Mouse (Mus musculus) forebrain, embryonic 13.5 days (tissue): Measurements from ENCODE around the gene Fstl5. TPM values are rescaled to one million over a fixed set of nuclear protein-coding genes. Genes with fewer than 3 reads are reported as not detected.

ENCODE experiments used
- ATAC-seq: fragments of 200-750 bp; cut with Nextera tagmentation; 2 replicates; pipeline ENCODE4 v1.8.0; 2017
- H3K27ac ChIP-seq: fragments of 300-500 bp; sonication (generic); 2 replicates; pipeline ENCODE4 v1.5.1; 2015; ENCODE audit warnings: inconsistent platforms, mild to moderate bottlenecking, moderate library complexity
- H3K27me3 ChIP-seq: fragments of 300-500 bp; sonication (generic); 2 replicates; pipeline ENCODE4 v1.6.1; 2015; ENCODE audit warnings: mild to moderate bottlenecking, inconsistent platforms
- H3K36me3 ChIP-seq: fragments of 300-500 bp; sonication (generic); 2 replicates; pipeline ENCODE4 v1.6.1; 2015; ENCODE audit warnings: mild to moderate bottlenecking, inconsistent platforms; ENCODE audit not compliant: poor library complexity, severe bottlenecking
- H3K4me1 ChIP-seq: fragments of 300-500 bp; sonication (generic); 2 replicates; pipeline ENCODE4 v1.6.1; 2015; ENCODE audit warnings: inconsistent platforms
- H3K4me2 ChIP-seq: fragments of 300-500 bp; sonication (generic); 2 replicates; pipeline ENCODE4 v1.6.1; 2015; ENCODE audit warnings: inconsistent platforms, mild to moderate bottlenecking, moderate library complexity
- H3K4me3 ChIP-seq: fragments of 300-500 bp; sonication (generic); 2 replicates; pipeline ENCODE4 v1.5.1; 2015; ENCODE audit warnings: mild to moderate bottlenecking, inconsistent platforms
- H3K9ac ChIP-seq: fragments of 300-500 bp; sonication (generic); 2 replicates; pipeline ENCODE4 v1.6.1; 2015; ENCODE audit warnings: mild to moderate bottlenecking, inconsistent platforms
- H3K9me3 ChIP-seq: fragments of 300-500 bp; sonication (generic); replicated peaks from 2 replicates; pipeline ENCODE4 v1.6.1; 2016; ENCODE audit warnings: inconsistent platforms
- WGBS: fragments of 180-500 bp; shearing (Covaris S2); methylation state at CpG from one replicate; pipeline ENCODE4 v1.1.7; 2015; 5-methylcytosine and 5-hydroxymethylcytosine counted together
- polyA plus RNA-seq: library from polyadenylated mRNA; unstranded; fragments of >200 nt; fragmentation: Nextera tagmentation; extraction: Ambion mirVana; gene quantifications from 2 replicates; pipeline ENCODE4 v1.2.1, GENCODE M21; 2015

Gene Fstl5
- polyA plus RNA-seq, 1 experiment from 2014 or later, result 25.6 TPM

DNA sequence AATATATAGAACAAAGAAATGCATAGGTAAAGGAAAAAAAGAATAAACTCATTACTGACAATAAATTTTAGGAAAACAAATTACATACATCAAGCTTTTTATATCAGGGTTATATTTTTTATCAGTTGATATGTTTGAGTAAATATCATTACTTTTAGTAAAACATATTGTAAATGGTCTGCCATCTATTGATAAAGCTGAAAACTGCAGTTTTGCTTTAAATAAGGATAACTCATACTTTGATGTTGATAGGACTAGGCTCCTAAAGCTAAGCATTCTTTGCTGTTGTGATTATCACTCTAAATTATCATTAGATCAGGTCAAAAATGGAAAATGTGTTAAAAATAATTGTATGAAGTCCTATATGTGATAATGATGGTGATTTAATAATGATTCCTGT, 493.3 kb downstream of the Fstl5 start:
- no peak overlapping the region for H3K27ac ChIP-seq
- H3K4me3 ChIP-seq, result no peak overlapping the region
- H3K9me3 ChIP-seq, result no peaks in the 10 kb centered on the region
- no peak overlapping the region for H3K4me2 ChIP-seq
- H3K9ac ChIP-seq, result no peak overlapping the region
- H3K4me1 ChIP-seq, result no peaks in the 10 kb centered on the region
- H3K36me3 ChIP-seq, result no peaks in the 10 kb centered on the region
- H3K27me3 ChIP-seq, result no peaks in the 10 kb centered on the region
- no peak for ATAC-seq

DNA sequence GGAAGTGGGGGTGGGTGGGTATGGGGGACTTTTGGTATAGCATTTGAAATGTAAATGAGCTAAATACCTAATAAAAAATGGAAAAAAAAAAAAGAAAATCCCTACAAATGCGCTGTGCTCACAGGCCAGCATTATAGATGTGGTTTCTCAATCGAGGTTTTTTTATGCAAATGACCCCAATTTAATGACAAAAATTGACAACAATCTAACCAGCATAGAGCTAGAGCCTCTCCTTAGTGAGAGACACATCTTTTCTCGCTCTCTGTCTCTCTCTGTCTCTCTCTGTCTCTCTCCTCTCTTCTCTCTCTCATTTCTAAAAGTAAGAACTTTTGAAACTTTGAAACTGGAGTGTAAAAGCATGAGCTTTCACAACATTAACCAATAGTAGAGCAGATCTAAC, 498.4 kb downstream of the Fstl5 start:
- Histone ChIP-seq H3K4me2 (no peak overlapping the region), H3K9ac (no peak overlapping the region), H3K4me1 (no peaks in the 10 kb centered on the region), H3K27ac (no peak overlapping the region), H3K4me3 (no peak overlapping the region), H3K36me3 (no peaks in the 10 kb centered on the region), H3K27me3 (no peaks in the 10 kb centered on the region), H3K9me3 (no peaks in the 10 kb centered on the region)
- 52% methylated on average over 3 of the region's 3 CpGs for WGBS
- no peak; the same call in 1 of the 2 replicates for ATAC-seq

DNA sequence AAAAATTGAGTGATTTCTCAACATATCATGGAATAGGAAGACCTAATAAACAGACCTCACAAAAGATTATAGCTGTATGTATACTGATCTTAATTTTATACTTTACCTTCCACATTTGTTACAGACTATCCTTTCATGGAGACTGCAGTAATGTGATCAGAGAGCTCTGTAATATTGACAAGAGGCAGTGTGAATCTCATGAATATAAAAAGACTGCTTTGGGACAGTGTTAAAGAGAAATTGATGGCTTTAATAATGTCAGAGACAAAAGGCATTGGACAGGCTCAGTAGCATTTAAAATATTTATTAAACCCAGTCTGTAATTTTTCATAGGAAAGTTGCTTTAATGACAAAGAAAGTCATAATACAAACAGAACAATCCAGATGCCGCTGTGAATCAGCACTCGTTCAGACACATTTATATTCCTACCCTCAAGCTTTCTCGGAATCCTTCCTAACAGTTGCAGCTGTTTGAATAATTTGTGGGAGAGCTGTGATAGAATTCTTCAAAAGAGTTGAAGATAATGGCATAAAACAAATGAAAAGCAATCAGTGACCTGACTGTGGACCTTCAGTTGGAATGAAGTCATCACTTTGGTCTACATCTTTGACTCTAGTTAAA, 499.0 kb downstream of the Fstl5 start:
- 0 out of 2 replicates have a peak, but pooled peaks have one; percentile 27 for ATAC-seq
- Histone ChIP-seq H3K4me3 (no peak overlapping the region), H3K9ac (no peak overlapping the region), H3K27ac (no peak overlapping the region), H3K27me3 (no peaks in the 10 kb centered on the region), H3K4me2 (no peak overlapping the region), H3K36me3 (no peaks in the 10 kb centered on the region), H3K4me1 (no peaks in the 10 kb centered on the region), H3K9me3 (no peaks in the 10 kb centered on the region)
- 45% methylated on average over 3 of the region's 3 CpGs for WGBS

DNA sequence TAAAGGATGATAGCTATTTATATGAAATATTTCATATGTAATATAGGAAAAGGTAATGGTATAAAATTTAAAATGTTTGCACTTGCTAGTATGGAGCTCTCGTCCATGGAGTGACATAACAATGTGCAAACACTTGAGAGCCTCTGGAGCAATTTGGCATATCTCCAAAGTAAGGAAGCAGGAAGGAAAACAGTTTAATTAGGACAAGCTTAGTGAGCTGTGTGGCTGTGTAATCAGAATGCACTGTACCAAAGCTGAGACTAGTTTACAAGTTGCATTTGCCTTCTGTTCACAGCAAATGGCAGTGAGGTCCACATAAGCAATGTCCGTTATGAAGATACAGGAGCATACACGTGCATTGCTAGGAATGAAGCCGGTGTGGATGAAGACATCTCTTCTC, 519.1 kb downstream of the Fstl5 start:
- 46% methylated on average over 4 of the region's 4 CpGs for WGBS

DNA sequence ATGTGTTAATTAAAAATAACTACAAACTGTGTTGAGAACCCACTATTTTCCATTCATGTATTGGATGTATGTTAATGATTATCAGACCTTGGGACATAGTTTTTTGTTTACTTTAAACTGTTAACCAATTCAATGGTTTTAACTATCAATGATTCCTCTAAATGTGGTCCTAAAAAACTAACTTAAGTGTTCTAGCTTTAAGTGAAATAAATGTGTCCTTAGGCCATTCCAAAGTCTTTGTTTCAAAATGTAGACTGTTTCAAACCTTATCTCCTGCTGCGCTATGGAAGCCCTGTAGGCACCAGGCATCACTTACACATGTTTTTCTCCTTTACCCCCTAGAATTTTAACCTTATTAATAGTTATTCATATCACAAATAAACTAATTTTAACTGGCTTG, 546.0 kb downstream of the Fstl5 start:
- Histone ChIP-seq H3K4me1 (no peaks in the 10 kb centered on the region), H3K4me3 (no peak overlapping the region), H3K9ac (no peak overlapping the region), H3K27ac (no peak overlapping the region), H3K27me3 (no peaks in the 10 kb centered on the region), H3K4me2 (no peak overlapping the region), H3K9me3 (no peaks in the 10 kb centered on the region), H3K36me3 (no peaks in the 10 kb centered on the region)
- 92% methylated on average over 1 of the region's 1 CpGs for WGBS
- no peak for ATAC-seq

More for the DNA sequence above, 519.1 kb downstream of the Fstl5 start:
- Histone ChIP-seq H3K9me3 (no peaks in the 10 kb centered on the region), H3K36me3 (no peaks in the 10 kb centered on the region), H3K4me1 (peaks cover 7% of the 10 kb centered on the region), H3K4me3 (no peak overlapping the region), H3K4me2 (no peak overlapping the region), H3K27me3 (no peaks in the 10 kb centered on the region), H3K9ac (no peak overlapping the region), H3K27ac (no peak overlapping the region)
- ATAC-seq, result peak; percentile 82

DNA sequence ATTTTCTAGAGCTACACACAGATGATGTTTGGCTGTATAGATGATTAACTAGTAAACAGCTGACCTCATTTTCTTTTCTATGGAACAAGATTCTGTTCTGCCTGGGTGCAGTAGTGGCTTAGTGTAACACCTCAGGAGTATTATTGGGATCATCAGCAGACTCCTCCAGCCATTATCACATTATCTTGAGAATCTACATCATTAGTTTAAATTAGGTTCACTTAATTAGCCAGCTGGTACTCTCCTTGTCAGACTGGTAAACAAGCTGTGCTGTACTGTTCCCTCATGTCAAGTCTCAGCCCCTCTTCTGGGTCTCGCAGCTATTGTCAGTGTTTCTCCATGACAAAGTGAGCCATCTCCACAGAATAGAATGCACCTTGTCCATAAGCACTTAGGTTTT, 580.2 kb downstream of the Fstl5 start:
- no peak overlapping the region for H3K4me2 ChIP-seq
- H3K4me3 ChIP-seq, result no peak overlapping the region
- no peaks in the 10 kb centered on the region for H3K9me3 ChIP-seq
- WGBS, result 55% methylated on average over 1 of the region's 1 CpGs
- H3K36me3 ChIP-seq, result no peaks in the 10 kb centered on the region
- peak; percentile 89 for ATAC-seq
- no peaks in the 10 kb centered on the region for H3K27me3 ChIP-seq
- H3K9ac ChIP-seq, result no peak overlapping the region
- H3K27ac ChIP-seq, result no peak overlapping the region
- no peaks in the 10 kb centered on the region for H3K4me1 ChIP-seq

DNA sequence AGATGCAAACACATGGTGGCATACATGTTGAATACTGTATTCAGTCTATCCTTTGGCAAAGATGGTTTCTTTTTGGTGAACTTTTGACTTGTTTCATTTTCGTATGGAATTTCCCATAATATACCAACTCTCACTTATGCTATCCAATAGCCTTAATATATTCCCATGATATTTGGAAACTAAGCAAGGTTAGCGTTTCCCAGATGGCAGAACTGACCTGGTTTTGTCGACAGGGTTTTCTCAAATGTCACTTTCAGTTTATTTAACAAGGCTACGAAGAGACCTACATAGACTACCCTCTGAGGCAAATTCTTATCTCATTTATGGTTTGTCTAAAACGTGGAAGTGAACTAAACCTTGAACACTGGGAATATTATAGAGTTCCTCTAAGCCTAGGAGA, 596.8 kb downstream of the Fstl5 start:
- 77% methylated on average over 5 of the region's 5 CpGs for WGBS

DNA sequence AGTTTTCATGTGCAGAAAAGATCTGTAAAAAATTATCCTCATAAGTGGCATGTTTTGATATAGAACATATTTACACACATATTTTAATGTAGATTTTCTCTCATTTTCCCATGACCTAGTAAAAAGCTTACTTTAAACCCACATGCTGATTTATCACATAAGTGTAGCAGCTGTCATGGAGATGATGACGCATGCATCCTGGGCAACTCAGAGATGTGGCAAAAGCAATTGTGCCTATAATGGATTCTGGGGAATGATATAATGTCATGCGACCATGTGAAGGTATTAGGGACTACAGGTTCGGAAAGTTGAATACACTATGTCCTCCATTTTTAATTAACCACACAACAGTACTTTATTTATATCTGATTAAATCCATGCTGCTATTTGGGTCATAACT, 601.9 kb downstream of the Fstl5 start:
- Histone ChIP-seq H3K9ac (no peak overlapping the region), H3K36me3 (no peaks in the 10 kb centered on the region), H3K27ac (no peak overlapping the region), H3K4me3 (no peak overlapping the region), H3K9me3 (no peaks in the 10 kb centered on the region), H3K4me2 (no peak overlapping the region), H3K4me1 (no peaks in the 10 kb centered on the region), H3K27me3 (no peaks in the 10 kb centered on the region)
- no peak for ATAC-seq
- WGBS, result 83% methylated on average over 3 of the region's 3 CpGs

More for the DNA sequence above, 596.8 kb downstream of the Fstl5 start:
- H3K9ac ChIP-seq, result no peak overlapping the region
- no peak overlapping the region for H3K4me2 ChIP-seq
- ATAC-seq, result no peak
- H3K9me3 ChIP-seq, result no peaks in the 10 kb centered on the region
- H3K27ac ChIP-seq, result no peak overlapping the region
- H3K27me3 ChIP-seq, result no peaks in the 10 kb centered on the region
- no peaks in the 10 kb centered on the region for H3K4me1 ChIP-seq
- no peak overlapping the region for H3K4me3 ChIP-seq
- no peaks in the 10 kb centered on the region for H3K36me3 ChIP-seq

DNA sequence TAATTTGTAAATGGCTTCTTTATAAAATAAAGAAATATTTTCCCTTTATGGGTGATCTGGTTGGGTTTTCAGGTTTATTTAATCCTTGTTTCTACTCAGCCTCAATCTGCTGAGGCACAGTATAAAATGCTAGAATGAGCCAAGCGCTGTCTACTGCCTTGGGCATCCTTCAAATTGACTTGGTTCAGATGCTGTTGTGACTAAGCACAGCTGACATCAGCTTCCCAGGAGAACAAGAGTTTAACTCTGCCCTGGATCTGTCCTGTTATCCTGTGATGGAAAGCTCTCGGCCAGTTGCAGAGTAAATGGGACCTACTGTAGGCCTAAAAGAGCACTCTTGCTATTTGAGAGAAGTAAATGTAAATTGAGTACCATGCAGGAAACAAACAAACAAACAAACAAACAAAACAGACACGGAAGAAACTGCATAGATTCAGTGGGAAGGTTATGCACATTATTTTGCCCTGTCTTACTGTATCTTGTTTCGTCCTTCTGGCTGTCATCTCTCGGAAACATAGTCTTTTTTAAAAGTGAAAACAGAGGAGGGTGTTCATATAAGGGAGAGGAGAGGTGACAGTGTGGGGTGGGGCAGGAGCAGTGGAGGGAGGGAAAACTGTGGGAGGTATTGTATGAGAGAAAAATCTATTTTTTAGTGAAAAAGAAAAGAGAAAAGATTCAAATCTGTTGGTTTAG, 605.9 kb downstream of the Fstl5 start:
- Histone ChIP-seq H3K4me3 (no peak overlapping the region), H3K4me1 (no peaks in the 10 kb centered on the region), H3K9ac (no peak overlapping the region), H3K27ac (no peak overlapping the region), H3K36me3 (no peaks in the 10 kb centered on the region), H3K9me3 (no peaks in the 10 kb centered on the region), H3K27me3 (no peaks in the 10 kb centered on the region), H3K4me2 (no peak overlapping the region)
- 82% methylated on average over 5 of the region's 5 CpGs for WGBS
- peak; percentile 66; the same call in 1 of the 2 replicates for ATAC-seq

DNA sequence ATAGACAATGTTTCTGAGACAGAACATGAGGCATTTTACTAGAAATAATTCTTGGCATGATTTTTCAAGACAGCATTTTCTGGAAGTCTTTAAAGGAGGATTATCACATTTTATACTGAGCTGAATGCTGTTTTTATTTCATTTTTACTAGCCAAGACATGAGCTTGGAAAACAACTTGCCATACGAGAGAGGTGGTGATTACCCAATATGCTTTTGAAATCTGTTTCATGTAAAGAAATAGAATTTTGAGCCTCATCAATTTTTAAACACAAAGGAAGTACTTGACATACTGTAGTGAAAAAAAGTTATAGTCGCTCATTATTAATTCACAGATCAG, 606.4 kb downstream of the Fstl5 start:
- ATAC-seq, result no peak

DNA sequence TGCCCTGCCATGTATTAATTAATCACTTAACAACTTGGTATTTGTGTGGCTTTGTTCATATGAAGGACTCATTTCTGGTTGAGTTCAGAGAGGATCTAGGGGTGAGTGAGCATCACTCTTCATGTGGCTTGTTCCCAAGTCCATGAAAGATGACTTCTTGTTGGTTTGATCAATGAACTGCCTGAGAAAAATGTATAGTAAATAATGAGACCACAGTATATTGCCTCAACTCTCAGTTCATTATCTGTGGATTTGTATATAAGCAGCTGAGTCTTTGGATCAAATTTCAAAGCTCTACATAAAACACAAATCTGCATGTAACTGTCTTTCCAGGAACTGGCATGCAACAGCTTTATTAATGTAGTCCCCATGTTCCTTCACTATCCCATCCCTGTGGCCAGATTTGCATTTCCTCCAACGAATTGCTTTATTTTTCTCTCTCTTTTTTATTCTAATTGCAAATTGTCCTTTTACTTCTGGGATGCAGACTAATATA, 623.1 kb downstream of the Fstl5 start:
- H3K4me3 ChIP-seq, result no peak overlapping the region
- H3K4me2 ChIP-seq, result no peak overlapping the region
- H3K27me3 ChIP-seq, result no peaks in the 10 kb centered on the region
- 67% methylated on average over 1 of the region's 1 CpGs for WGBS
- H3K9me3 ChIP-seq, result no peaks in the 10 kb centered on the region
- H3K9ac ChIP-seq, result no peak overlapping the region
- ATAC-seq, result no peak
- H3K36me3 ChIP-seq, result no peaks in the 10 kb centered on the region
- H3K27ac ChIP-seq, result no peak overlapping the region
- H3K4me1 ChIP-seq, result no peaks in the 10 kb centered on the region

More for the DNA sequence above, 606.4 kb downstream of the Fstl5 start:
- Histone ChIP-seq H3K4me2 (no peak overlapping the region), H3K27me3 (no peaks in the 10 kb centered on the region), H3K9me3 (no peaks in the 10 kb centered on the region), H3K27ac (no peak overlapping the region), H3K9ac (no peak overlapping the region), H3K36me3 (no peaks in the 10 kb centered on the region), H3K4me1 (no peaks in the 10 kb centered on the region), H3K4me3 (no peak overlapping the region)
- 87% methylated on average over 2 of the region's 2 CpGs for WGBS

DNA sequence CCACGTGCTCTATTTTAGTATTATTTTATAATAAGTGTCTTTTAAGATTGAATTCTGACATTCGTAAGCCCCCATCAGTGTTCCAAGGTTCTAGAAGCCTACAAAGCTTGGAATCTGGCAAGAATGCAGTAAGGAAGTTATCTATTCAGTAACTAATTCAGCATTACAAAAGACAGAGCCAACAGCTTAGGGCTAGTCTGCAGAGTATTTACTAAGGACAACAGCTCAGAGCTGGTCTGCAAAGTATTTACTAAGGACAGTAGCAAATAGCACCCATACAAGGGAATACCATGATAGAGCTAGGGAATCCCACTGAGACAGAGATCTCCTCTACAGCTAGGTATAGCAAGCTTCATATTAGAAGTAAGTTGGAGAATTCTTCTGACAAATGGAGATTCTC, 665.2 kb downstream of the Fstl5 start:
- H3K4me3 ChIP-seq, result no peak overlapping the region
- ATAC-seq, result no peak
- no peak overlapping the region for H3K4me2 ChIP-seq
- no peaks in the 10 kb centered on the region for H3K27me3 ChIP-seq
- no peaks in the 10 kb centered on the region for H3K4me1 ChIP-seq
- H3K9ac ChIP-seq, result no peak overlapping the region
- WGBS, result 87% methylated on average over 2 of the region's 2 CpGs
- no peaks in the 10 kb centered on the region for H3K36me3 ChIP-seq
- H3K27ac ChIP-seq, result no peak overlapping the region
- no peaks in the 10 kb centered on the region for H3K9me3 ChIP-seq
